Mouse (Mus musculus): ENCODE results near the gene Palm. TPM values are rescaled to one million over a fixed set of nuclear protein-coding genes. Genes with fewer than 3 reads are reported as not detected.
A peak's percentile ranks its signal among the peaks of the same experiment; 100 is the strongest.

The Palm gene
- polyA plus RNA-seq, 1 experiment from 2014 or later = 78.0 TPM

- 0 out of 2 replicates have a peak overlapping the region, but pooled peaks have one; percentile 1 for H3K4me3 ChIP-seq (ENCODE audit: low read depth, low read length)
- H3K9ac ChIP-seq (replicated peaks; ENCODE audit: low read depth, low read length) = no peak overlapping the region; the same call in 1 of the 2 replicates
- ATAC-seq (ENCODE audit: insufficient number of reproducible peaks, insufficient read depth, low FRiP score, low read depth) = no peak
- no peaks in the 10 kb centered on the region for H3K27me3 ChIP-seq (ENCODE audit: control insufficient read depth, insufficient read depth, low read length)
- no peaks in the 10 kb centered on the region for H3K9me3 ChIP-seq (ENCODE audit: control insufficient read depth, low read depth, low read length)
- peaks cover 84% of the 10 kb centered on the region for H3K36me3 ChIP-seq (ENCODE audit: control insufficient read depth, insufficient read depth, low read length)
- H3K4me2 ChIP-seq (replicated peaks; ENCODE audit: low read depth, low read length) = no peak overlapping the region
- H3K4me1 ChIP-seq (ENCODE audit: control insufficient read depth, insufficient read depth, low read length) = peaks cover 30% of the 10 kb centered on the region
- 90% methylated on average over 26 of the region's 26 CpGs for WGBS
- H3K27ac ChIP-seq (ENCODE audit: low read length) = no peak overlapping the region
These were observed 66.9 kb downstream of the Palm start for GRCm38 (mm10) chr10:79860079-79860911.

DNA sequence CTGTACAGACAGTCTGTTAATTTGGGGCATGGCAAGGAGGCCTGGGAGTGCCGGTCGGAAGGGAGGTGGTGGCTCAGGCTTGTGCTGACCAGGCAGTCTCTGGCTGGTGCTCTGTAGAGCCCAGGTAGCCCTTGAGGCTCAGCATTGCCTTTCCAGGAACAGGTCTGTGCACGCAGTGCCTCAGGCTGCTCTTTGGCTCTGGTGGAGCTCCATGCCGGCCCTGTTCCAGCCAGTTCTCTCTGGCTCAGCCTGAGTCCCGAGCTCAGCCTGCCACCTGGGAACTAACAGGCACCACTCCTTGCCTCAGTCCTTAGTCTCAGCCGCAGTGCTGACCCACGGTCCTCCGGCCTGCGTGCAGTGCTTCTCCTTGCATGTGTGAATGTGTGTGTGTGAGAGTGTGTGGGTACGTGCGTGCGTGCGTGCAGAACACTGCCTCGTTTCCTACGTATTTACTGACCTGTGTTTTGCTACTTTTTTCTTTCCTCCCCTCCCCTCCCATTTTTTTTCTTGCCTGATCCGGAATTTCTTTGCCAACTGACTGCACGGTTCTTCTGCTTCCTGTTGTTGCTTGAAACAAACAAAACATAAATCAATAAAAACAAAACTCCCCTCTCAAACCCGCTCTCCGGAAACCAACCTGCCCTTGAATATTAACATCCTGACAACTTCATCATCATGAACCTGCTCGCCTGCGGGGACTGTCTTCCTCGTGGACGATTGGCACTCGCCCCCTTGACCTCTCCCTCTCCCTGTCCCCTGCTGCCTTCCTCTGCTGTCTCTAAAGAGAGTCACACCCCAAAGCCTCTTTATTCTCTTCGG is 68.1 kb downstream of the Palm start:
- Histone ChIP-seq H3K9me3 (ENCODE audit: control insufficient read depth, low read depth, low read length) (no peaks in the 10 kb centered on the region), H3K27me3 (ENCODE audit: control insufficient read depth, insufficient read depth, low read length) (no peaks in the 10 kb centered on the region), H3K4me2 (replicated peaks; ENCODE audit: low read depth, low read length) (no peak overlapping the region), H3K9ac (replicated peaks; ENCODE audit: low read depth, low read length) (no peak overlapping the region), H3K27ac (ENCODE audit: low read length) (no peak overlapping the region), H3K4me3 (ENCODE audit: low read depth, low read length) (no peak overlapping the region), H3K4me1 (ENCODE audit: control insufficient read depth, insufficient read depth, low read length) (peaks cover 26% of the 10 kb centered on the region), H3K36me3 (ENCODE audit: control insufficient read depth, insufficient read depth, low read length) (peaks cover 87% of the 10 kb centered on the region)
- WGBS = 71% methylated on average over 25 of the region's 25 CpGs
- ATAC-seq (ENCODE audit: insufficient number of reproducible peaks, insufficient read depth, low FRiP score, low read depth) = no peak

DNA sequence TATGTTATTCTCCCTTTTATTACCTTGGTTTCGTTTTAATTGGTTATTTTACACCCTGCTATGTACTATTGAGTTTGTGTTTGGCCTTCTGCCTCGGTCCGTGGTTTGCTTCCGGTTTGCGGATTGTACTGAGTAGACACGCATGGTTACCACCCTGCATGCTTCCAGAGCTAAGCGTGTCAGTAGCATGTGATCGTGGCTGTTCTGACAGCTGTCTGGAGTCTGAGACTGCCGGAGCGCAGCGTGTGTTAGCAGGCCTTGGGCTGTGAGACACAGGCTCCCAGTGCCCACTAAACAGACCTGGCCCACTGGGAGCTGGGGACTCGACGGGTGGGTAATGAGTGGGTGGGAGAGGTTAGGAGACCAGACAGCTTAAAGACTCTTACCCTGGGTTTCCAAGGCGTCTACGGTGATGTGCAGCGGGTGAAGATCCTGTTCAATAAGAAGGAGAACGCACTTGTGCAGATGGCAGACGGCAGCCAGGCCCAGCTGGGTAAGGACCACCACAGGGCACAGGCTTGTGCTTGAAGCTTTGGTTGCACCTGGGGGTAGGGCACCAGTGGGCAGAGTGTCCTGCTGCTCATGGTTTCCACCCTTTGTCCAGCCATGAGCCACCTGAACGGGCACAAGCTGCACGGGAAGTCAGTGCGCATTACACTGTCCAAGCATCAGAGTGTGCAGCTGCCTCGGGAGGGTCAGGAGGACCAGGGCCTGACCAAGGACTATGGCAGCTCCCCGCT is 68.8 kb downstream of the Palm start:
- 88% methylated on average over 23 of the region's 23 CpGs for WGBS
- H3K36me3 ChIP-seq (ENCODE audit: control insufficient read depth, insufficient read depth, low read length) = peaks cover 82% of the 10 kb centered on the region

DNA sequence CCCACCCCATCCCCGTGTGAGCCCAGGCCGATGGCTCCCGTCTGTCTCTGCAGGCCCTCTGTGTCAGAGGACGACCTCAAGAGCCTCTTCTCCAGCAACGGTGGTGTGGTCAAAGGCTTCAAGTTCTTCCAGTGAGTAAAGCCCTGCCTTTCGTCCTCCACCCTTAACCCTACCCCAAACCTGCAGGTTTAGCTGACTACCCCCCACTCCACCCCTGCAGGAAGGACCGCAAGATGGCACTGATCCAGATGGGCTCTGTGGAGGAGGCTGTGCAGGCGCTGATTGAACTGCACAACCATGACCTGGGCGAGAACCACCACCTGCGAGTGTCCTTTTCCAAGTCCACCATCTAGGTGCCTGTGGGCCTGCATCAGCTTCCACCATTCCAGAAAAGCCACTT is 69.6 kb downstream of the Palm start:
- Histone ChIP-seq H3K27ac (ENCODE audit: low read length) (no peak overlapping the region), H3K9me3 (ENCODE audit: control insufficient read depth, low read depth, low read length) (no peaks in the 10 kb centered on the region), H3K4me1 (ENCODE audit: control insufficient read depth, insufficient read depth, low read length) (peaks cover 11% of the 10 kb centered on the region), H3K4me2 (replicated peaks; ENCODE audit: low read depth, low read length) (no peak overlapping the region), H3K4me3 (ENCODE audit: low read depth, low read length) (no peak overlapping the region), H3K9ac (replicated peaks; ENCODE audit: low read depth, low read length) (no peak overlapping the region), H3K27me3 (ENCODE audit: control insufficient read depth, insufficient read depth, low read length) (no peaks in the 10 kb centered on the region), H3K36me3 (ENCODE audit: control insufficient read depth, insufficient read depth, low read length) (peaks cover 80% of the 10 kb centered on the region)
- 65% methylated on average over 10 of the region's 10 CpGs for WGBS
- no peak for ATAC-seq (ENCODE audit: insufficient number of reproducible peaks, insufficient read depth, low FRiP score, low read depth)

More for the DNA sequence above, 68.8 kb downstream of the Palm start:
- H3K9me3 ChIP-seq (ENCODE audit: control insufficient read depth, low read depth, low read length) = no peaks in the 10 kb centered on the region
- H3K27me3 ChIP-seq (ENCODE audit: control insufficient read depth, insufficient read depth, low read length) = no peaks in the 10 kb centered on the region
- no peak overlapping the region for H3K9ac ChIP-seq (replicated peaks; ENCODE audit: low read depth, low read length)
- H3K4me3 ChIP-seq (ENCODE audit: low read depth, low read length) = no peak overlapping the region
- H3K27ac ChIP-seq (ENCODE audit: low read length) = no peak overlapping the region
- no peak for ATAC-seq (ENCODE audit: insufficient number of reproducible peaks, insufficient read depth, low FRiP score, low read depth)
- no peak overlapping the region for H3K4me2 ChIP-seq (replicated peaks; ENCODE audit: low read depth, low read length)
- peaks cover 18% of the 10 kb centered on the region for H3K4me1 ChIP-seq (ENCODE audit: control insufficient read depth, insufficient read depth, low read length)

GRCm38 (mm10) chr10:79864351-79865188 is 71.2 kb downstream of the Palm start:
- Histone ChIP-seq H3K27ac (ENCODE audit: low read length) (peak overlapping the region; percentile 21; the same call in 1 of the 2 replicates), H3K4me3 (ENCODE audit: low read depth, low read length) (no peak overlapping the region), H3K36me3 (ENCODE audit: control insufficient read depth, insufficient read depth, low read length) (peaks cover 65% of the 10 kb centered on the region), H3K4me2 (replicated peaks; ENCODE audit: low read depth, low read length) (no peak overlapping the region), H3K27me3 (ENCODE audit: control insufficient read depth, insufficient read depth, low read length) (no peaks in the 10 kb centered on the region), H3K9ac (replicated peaks; ENCODE audit: low read depth, low read length) (no peak overlapping the region), H3K9me3 (ENCODE audit: control insufficient read depth, low read depth, low read length) (no peaks in the 10 kb centered on the region), H3K4me1 (ENCODE audit: control insufficient read depth, insufficient read depth, low read length) (0 out of 2 replicates have a peak, but pooled peaks cover 2% of the 10 kb centered on the region)
- 45% methylated on average over 10 of the region's 10 CpGs for WGBS
- ATAC-seq (ENCODE audit: insufficient number of reproducible peaks, insufficient read depth, low FRiP score, low read depth) = 0 out of 2 replicates have a peak, but pooled peaks have one; percentile 28

DNA sequence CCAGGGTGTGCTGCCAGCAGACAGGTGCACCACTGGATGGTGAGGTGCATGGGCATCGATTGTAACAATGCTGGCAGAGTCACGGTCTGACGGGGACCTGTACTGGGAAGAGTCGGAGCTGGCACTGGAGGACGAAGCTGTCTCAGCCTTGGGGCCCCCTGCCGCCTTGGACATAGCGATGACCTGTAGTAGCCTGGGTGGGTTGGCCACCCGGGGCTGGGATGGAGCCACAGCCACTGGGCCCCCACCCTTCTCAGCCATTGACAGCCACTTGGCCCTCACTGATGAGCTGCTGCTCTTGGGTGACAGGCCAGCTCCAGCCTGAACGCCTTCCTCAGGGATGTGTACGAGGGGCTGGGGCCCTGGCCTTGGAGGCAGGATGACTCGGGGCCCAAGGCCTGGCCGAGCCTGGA is 71.8 kb downstream of the Palm start:
- no peak overlapping the region for H3K4me3 ChIP-seq (ENCODE audit: low read depth, low read length)
- H3K36me3 ChIP-seq (ENCODE audit: control insufficient read depth, insufficient read depth, low read length) = peaks cover 59% of the 10 kb centered on the region
- H3K9me3 ChIP-seq (ENCODE audit: control insufficient read depth, low read depth, low read length) = no peaks in the 10 kb centered on the region
- H3K9ac ChIP-seq (replicated peaks; ENCODE audit: low read depth, low read length) = no peak overlapping the region
- peak overlapping the region; percentile 21; the same call in 1 of the 2 replicates for H3K27ac ChIP-seq (ENCODE audit: low read length)
- ATAC-seq (ENCODE audit: insufficient number of reproducible peaks, insufficient read depth, low FRiP score, low read depth) = peak; percentile 19; the same call in 1 of the 2 replicates
- 0 out of 2 replicates have a peak, but pooled peaks cover 2% of the 10 kb centered on the region for H3K4me1 ChIP-seq (ENCODE audit: control insufficient read depth, insufficient read depth, low read length)
- H3K27me3 ChIP-seq (ENCODE audit: control insufficient read depth, insufficient read depth, low read length) = no peaks in the 10 kb centered on the region
- 58% methylated on average over 12 of the region's 12 CpGs for WGBS
- H3K4me2 ChIP-seq (replicated peaks; ENCODE audit: low read depth, low read length) = no peak overlapping the region

GRCm38 (mm10) chr10:79865801-79866295 is 72.5 kb downstream of the Palm start:
- H3K36me3 ChIP-seq (ENCODE audit: control insufficient read depth, insufficient read depth, low read length) = peaks cover 53% of the 10 kb centered on the region
- H3K27me3 ChIP-seq (ENCODE audit: control insufficient read depth, insufficient read depth, low read length) = no peaks in the 10 kb centered on the region
- no peak overlapping the region for H3K4me2 ChIP-seq (replicated peaks; ENCODE audit: low read depth, low read length)
- H3K9me3 ChIP-seq (ENCODE audit: control insufficient read depth, low read depth, low read length) = no peaks in the 10 kb centered on the region
- H3K27ac ChIP-seq (ENCODE audit: low read length) = no peak overlapping the region
- H3K9ac ChIP-seq (replicated peaks; ENCODE audit: low read depth, low read length) = no peak overlapping the region
- H3K4me3 ChIP-seq (ENCODE audit: low read depth, low read length) = no peak overlapping the region
- ATAC-seq (ENCODE audit: insufficient number of reproducible peaks, insufficient read depth, low FRiP score, low read depth) = no peak
- WGBS = 70% methylated on average over 19 of the region's 19 CpGs
- 0 out of 2 replicates have a peak, but pooled peaks cover 2% of the 10 kb centered on the region for H3K4me1 ChIP-seq (ENCODE audit: control insufficient read depth, insufficient read depth, low read length)

Measured in stomach, embryonic 14.5 days (tissue).